Mouse (Mus musculus) testis, adult 2 months (tissue): ENCODE measurements at regions not wholly inside any gene's neighbourhood (a gene's known extent, or its start where the extent isn't known, plus 50 kb on each side); places are given as distances from the start of the nearest gene placed in this dataset.

ENCODE experiments used
- CTCF ChIP-seq: fragments of 200-500 bp; IDR thresholded peaks from 2 replicates; pipeline ENCODE4 v1.5.1; 2012; ENCODE audit warnings: low read depth, mild to moderate bottlenecking, inconsistent platforms, low read length, moderate library complexity; ENCODE audit not compliant: control insufficient read depth, insufficient read depth, insufficient replicate concordance
- POLR2A ChIP-seq: fragments of 200-500 bp; IDR thresholded peaks from 2 replicates; pipeline ENCODE4 v1.6.1; 2012; ENCODE audit warnings: low read depth, mild to moderate bottlenecking, inconsistent platforms, low read length, moderate library complexity; ENCODE audit not compliant: control insufficient read depth

GRCm38 (mm10) chr14:17173218-17173617 is 354.3 kb upstream of the Rarb start:
- TF ChIP-seq CTCF (no peak), POLR2A (no peak)
